Mouse (Mus musculus) C2C12 (cell line): Measurements from ENCODE around the gene Fabp3. TPM values are rescaled to one million over a fixed set of nuclear protein-coding genes. Genes with fewer than 3 reads are reported as not detected.
A peak's percentile ranks its signal among the peaks of the same experiment; 100 is the strongest.

Experiments used
- H3K27me3 ChIP-seq: one replicate; pipeline ENCODE4 v1.6.1; 2011; ENCODE audit not compliant: control insufficient read depth, insufficient read depth, insufficient read length
- H3K36me3 ChIP-seq: one replicate; pipeline ENCODE4 v1.6.1; 2011; ENCODE audit not compliant: control insufficient read depth, insufficient read depth
- H3K4me3 ChIP-seq: one replicate; pipeline ENCODE4 v1.5.1; 2011; ENCODE audit warnings: mild to moderate bottlenecking, control low read depth; ENCODE audit not compliant: poor library complexity, insufficient read depth, severe bottlenecking
- H3K79me2 ChIP-seq: one replicate; pipeline ENCODE4 v1.6.1; 2011; ENCODE audit not compliant: control insufficient read depth, insufficient read depth
- H3K79me3 ChIP-seq: one replicate; pipeline ENCODE4 v1.6.1; 2011; ENCODE audit warnings: low read depth, control low read depth
- H3ac ChIP-seq: one replicate; pipeline ENCODE3; 2011; ENCODE audit warnings: low read depth; ENCODE audit not compliant: control insufficient read depth, insufficient read length
- CEBPB ChIP-seq: IDR thresholded peaks from one replicate; pipeline ENCODE4 v1.6.1; 2011; ENCODE audit warnings: low read depth, mild to moderate bottlenecking, control low read depth, moderate library complexity
- CTCF ChIP-seq: IDR thresholded peaks from one replicate; pipeline ENCODE4 v1.5.1; 2011; ENCODE audit not compliant: control insufficient read depth, insufficient read depth, insufficient read length
- FOSL1 ChIP-seq: IDR thresholded peaks from one replicate; pipeline ENCODE4 v1.8.0; 2011; ENCODE audit warnings: mild to moderate bottlenecking, low read length; ENCODE audit not compliant: poor library complexity, insufficient read depth, severe bottlenecking
- MAX ChIP-seq: IDR thresholded peaks from one replicate; pipeline ENCODE4 v1.6.1; 2011; ENCODE audit warnings: mild to moderate bottlenecking, control low read depth
- MYOD1 ChIP-seq: IDR thresholded peaks from one replicate; pipeline ENCODE4 v1.6.1; 2011; ENCODE audit warnings: low read depth; ENCODE audit not compliant: control insufficient read depth, insufficient read length
- MYOG ChIP-seq: IDR thresholded peaks from one replicate; pipeline ENCODE4 v1.6.1; 2011; ENCODE audit not compliant: control insufficient read depth, insufficient read length; ENCODE audit errors: extremely low read depth
- USF1 ChIP-seq: IDR thresholded peaks from one replicate; pipeline ENCODE4 v1.6.1; 2011; ENCODE audit warnings: low read depth, mild to moderate bottlenecking, control low read depth, moderate library complexity
- polyA plus RNA-seq: library from polyadenylated mRNA; unstranded; fragments of >200 nt; fragmentation: generic; extraction: Trizol; gene quantifications from one replicate; pipeline ENCODE4 v1.2.1, GENCODE M21; 2012; ENCODE audit warnings: missing spikeins

Gene Fabp3
- polyA plus RNA-seq, 1 experiment, result 14.5 TPM

DNA sequence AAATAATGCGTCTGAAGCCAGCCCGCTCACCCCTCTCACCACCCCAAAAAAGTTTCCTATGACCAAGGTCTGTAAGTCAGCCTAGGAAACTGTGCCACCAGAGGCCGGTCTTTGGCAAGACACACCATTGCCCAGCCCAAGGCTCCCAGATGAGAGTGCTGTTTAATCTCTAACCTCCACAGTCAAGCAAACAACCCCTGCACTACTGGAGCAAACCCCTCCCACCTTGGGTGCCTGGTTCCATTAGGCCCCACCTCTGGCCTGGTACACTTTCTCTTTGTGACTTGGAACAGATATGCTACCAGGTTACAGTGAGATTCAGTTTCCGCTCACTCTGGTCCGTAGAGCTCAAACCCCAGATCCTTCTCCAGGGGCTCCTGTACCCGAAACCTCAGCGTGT is 41.3 kb upstream of the Fabp3 start:
- Histone ChIP-seq H3K27me3 (no peaks in the 10 kb centered on the region), H3K79me2 (no peaks in the 10 kb centered on the region), H3K79me3 (peaks cover 1% of the 10 kb centered on the region), H3K4me3 (no peak overlapping the region), H3ac (no peak overlapping the region), H3K36me3 (no peaks in the 10 kb centered on the region)
- TF ChIP-seq CTCF (no peak), FOSL1 (no peak), MYOG (no peak), MAX (no peak), MYOD1 (no peak), CEBPB (no peak), USF1 (no peak)

DNA sequence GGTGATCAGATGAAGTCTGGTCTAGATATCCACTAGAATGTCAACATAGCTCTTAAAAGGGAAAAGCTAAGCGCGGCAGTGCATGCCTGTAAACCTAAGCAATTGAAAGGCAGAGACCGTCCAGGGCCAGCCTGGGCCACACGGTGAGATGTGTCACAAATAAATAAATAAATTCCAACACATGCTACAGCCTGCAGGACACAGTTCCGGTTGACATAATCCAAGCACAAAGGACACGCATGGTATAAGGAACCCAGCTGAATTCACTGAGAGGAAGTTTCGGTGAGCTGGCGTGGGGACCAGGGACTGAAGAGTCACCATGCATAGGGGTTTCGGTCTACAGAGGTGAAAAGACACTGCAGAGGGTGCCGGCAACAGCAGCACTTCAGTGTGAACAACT is 39.7 kb upstream of the Fabp3 start:
- no peaks in the 10 kb centered on the region for H3K79me2 ChIP-seq
- TF ChIP-seq MYOD1, result no peak
- no peak for TF ChIP-seq CTCF
- no peak for TF ChIP-seq USF1
- no peak for TF ChIP-seq FOSL1
- TF ChIP-seq MAX, result no peak
- no peak for TF ChIP-seq CEBPB
- no peak for TF ChIP-seq MYOG
- no peaks in the 10 kb centered on the region for H3K27me3 ChIP-seq
- H3K79me3 ChIP-seq, result peaks cover 3% of the 10 kb centered on the region
- H3K4me3 ChIP-seq, result no peak overlapping the region
- H3K36me3 ChIP-seq, result no peaks in the 10 kb centered on the region
- H3ac ChIP-seq, result no peak overlapping the region

DNA sequence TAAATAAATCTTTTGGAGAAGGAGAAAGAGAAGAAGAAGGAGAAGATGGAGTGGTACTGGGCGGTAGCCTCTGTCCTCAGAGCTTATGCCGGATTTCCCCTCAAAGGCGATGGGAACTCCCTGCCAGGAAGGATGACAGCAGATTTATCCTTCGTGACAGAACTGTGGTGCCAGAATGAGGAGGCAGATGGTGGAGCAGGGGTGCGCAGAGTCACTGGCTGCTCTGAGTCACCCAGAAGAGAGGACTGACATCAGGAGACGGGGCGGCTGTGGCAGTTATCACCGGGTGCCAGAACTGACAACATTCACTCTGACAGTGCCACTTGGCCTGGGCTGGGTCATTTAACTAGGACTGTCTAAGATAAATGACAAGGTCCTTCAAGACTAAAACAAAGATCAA is 38.3 kb upstream of the Fabp3 start:
- TF ChIP-seq MYOD1 (peak; percentile 35), MAX (peak; percentile 32), USF1 (no peak)
- H3K79me2 ChIP-seq, result peaks cover 7% of the 10 kb centered on the region

DNA sequence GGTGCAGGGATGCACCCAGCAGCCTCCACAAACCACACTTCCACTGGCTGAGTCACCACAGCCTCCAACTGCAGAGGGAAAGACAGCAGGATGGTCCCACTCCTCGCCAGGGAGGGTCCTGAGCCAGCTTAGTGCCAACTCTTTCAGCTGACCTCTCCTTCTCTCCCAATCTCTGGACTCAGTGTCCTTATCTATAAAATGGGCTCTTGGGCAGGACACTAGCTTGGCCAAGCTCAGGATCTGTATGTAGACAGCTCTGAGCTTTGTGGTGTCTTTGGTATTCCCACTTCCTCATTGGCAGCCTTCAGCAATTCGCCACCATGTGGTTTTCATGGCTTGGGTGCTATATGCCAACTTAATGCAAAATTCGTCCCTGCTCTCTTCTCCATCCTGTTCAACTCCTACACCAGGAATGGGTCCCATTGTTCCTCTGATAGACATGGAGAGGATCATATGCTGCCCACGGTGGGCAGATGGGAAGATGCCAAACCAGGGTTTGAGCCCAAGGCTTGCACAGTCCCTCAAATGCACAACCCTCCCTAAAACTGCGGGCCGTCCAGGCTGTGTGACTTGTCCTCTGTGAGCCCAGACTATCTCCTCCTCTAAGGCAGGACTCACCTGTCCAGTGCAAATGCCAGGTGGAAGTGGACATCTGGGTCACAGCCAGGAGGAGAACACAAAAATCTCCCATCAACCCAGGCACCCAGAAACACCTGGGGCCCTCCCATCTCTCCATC is 37.6 kb upstream of the Fabp3 start:
- Histone ChIP-seq H3K79me3 (peaks cover 3% of the 10 kb centered on the region), H3K27me3 (no peaks in the 10 kb centered on the region), H3ac (no peak overlapping the region), H3K79me2 (peaks cover 7% of the 10 kb centered on the region), H3K36me3 (no peaks in the 10 kb centered on the region), H3K4me3 (no peak overlapping the region)
- TF ChIP-seq MAX (peak; percentile 61), FOSL1 (no peak), MYOD1 (peak; percentile 13)

More for the DNA sequence above, 38.3 kb upstream of the Fabp3 start:
- no peak overlapping the region for H3K4me3 ChIP-seq
- peaks cover 3% of the 10 kb centered on the region for H3K79me3 ChIP-seq
- no peaks in the 10 kb centered on the region for H3K27me3 ChIP-seq
- no peaks in the 10 kb centered on the region for H3K36me3 ChIP-seq
- no peak overlapping the region for H3ac ChIP-seq

DNA sequence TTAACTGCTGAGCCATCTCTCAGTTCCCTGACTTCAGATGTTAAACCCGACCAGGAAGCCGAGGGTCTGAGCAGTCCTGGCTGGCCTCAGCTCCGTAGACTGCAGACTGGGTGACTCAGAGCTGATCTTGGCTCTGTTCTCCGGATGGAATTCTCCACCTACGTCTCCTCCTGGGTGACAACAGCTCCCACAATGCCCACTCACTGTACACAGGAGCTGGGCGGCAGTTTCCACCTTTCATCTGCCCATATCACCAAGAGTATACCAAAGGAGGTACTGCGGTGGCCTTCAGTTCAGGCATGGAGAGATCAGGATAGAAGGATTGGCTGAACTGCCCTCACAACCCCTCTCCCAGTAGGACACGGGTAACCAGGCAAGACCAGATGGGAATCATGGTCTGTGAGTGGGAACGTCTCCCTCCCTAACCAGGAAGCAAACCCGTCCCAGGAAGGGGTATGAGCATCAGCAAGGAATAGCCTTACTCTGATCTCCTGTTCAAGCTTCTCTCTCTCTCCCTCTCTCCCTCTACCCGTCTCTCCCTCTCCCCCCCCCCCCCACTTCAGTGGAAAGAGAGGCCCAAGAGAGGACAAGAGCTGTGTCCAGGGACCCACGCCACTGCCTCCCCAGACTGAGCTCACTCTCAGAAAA is 34.6 kb upstream of the Fabp3 start:
- Histone ChIP-seq H3K79me2 (peaks cover 7% of the 10 kb centered on the region), H3K36me3 (no peaks in the 10 kb centered on the region)

DNA sequence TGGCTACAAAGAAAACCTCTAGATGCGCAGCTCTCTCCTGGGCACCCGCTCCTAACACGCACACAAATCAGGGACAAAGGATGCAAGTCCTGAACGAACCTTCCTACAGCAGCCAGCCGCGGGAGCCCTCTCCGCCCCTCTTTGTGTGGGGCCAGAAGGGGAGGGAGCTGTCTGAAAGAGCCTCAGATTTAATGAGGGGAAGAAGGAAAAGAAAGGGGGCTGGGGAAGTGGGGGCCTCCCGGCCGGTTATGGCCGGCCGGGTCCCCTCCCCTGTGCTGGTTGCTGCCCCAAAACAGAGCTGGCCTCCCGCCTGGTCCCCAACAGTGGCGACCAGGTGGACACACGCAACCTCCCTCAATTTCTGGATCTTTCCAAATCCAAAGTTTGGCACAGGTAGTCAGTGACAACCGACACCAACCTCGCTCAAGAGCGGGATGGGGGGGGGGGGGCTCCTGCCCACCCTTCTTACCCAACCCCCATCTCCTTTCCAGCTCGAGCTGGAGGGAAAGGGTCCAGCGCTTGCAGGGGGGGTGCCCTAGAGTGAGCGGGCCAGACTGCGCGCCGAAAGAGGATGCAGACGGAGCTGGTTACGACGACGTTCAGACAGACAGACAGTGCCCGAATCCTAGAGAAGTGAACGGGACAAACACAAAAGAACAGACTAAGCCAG is 33.9 kb upstream of the Fabp3 start:
- Histone ChIP-seq H3K79me2 (peaks cover 7% of the 10 kb centered on the region), H3K27me3 (no peaks in the 10 kb centered on the region), H3ac (peak overlapping the region; percentile 80), H3K79me3 (peaks cover 3% of the 10 kb centered on the region), H3K36me3 (no peaks in the 10 kb centered on the region), H3K4me3 (peak overlapping the region; percentile 44)
- TF ChIP-seq CTCF (no peak), FOSL1 (no peak), CEBPB (no peak), USF1 (no peak), MYOG (no peak), MYOD1 (no peak)

More for the DNA sequence above, 34.6 kb upstream of the Fabp3 start:
- Histone ChIP-seq H3K27me3 (no peaks in the 10 kb centered on the region), H3K79me3 (peaks cover 3% of the 10 kb centered on the region), H3ac (peak overlapping the region; percentile 68), H3K4me3 (peak overlapping the region; percentile 44)
- TF ChIP-seq FOSL1, result peak; percentile 68
- TF ChIP-seq MYOD1, result peak; percentile 8
- no peak for TF ChIP-seq CTCF
